8 mouse cellular contexts compared by ENCODE assay signal in the genomic region with DNA sequence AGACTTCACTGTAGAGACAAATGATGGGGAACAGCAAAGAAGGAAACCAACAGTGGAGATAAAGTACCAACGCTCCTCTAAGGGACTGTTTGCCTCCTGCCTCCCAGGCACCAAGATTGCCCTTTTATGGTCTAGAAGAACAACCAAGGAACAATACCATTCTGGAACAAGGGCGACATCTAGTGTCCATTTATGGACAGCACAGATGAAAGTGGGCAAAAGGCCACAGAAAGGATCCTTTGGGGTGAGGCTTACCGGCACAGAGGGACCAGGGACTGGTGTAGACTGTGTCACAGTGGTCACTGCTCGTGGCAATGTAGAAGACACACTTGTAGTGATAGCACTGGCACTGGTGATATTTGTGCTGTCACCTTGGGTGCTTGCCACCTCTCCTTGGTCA. TPM values are rescaled to one million over a fixed set of nuclear protein-coding genes. Genes with fewer than 3 reads are reported as not detected.
A peak's percentile ranks its signal among the peaks of the same experiment; 100 is the strongest.
DNase-seq lines count a peak whose midpoint lies in the region; ATAC-seq lines count a peak whose summit lies in the region.

No protein-coding gene starts in this region.

- 46% methylated on average over 4 of the region's 4 CpGs for WGBS in embryonic facial prominence, embryonic 11.5 days
- WGBS in hindbrain, embryonic 12.5 days: 36% methylated on average over 4 of the region's 4 CpGs

- H3K9me3 ChIP-seq in embryonic facial prominence, embryonic 11.5 days (replicated peaks; ENCODE audit: control insufficient read depth, low read length): no peaks in the 10 kb centered on the region
- H3K9me3 ChIP-seq in hindbrain, embryonic 12.5 days (replicated peaks): no peaks in the 10 kb centered on the region

- no peak overlapping the region for H3K4me3 ChIP-seq in embryonic facial prominence, embryonic 11.5 days (ENCODE audit: low read depth, low read length)
- no peak overlapping the region for H3K4me3 ChIP-seq in hindbrain, embryonic 12.5 days

- intact Hi-C loops in gastrocnemius, postnatal 36 days (cut with DNase I): no loop called here

- no peak overlapping the region for H3K9ac ChIP-seq in embryonic facial prominence, embryonic 11.5 days (replicated peaks; ENCODE audit: low read length)
- no peak overlapping the region for H3K9ac ChIP-seq in hindbrain, embryonic 12.5 days

- no peak overlapping the region for H3K4me2 ChIP-seq in embryonic facial prominence, embryonic 11.5 days (ENCODE audit: low read depth, low read length)
- no peak overlapping the region for H3K4me2 ChIP-seq in hindbrain, embryonic 12.5 days (replicated peaks)

- H3K27ac ChIP-seq in embryonic facial prominence, embryonic 11.5 days (replicated peaks; ENCODE audit: low read depth, low read length): no peak overlapping the region
- no peak overlapping the region for H3K27ac ChIP-seq in hindbrain, embryonic 12.5 days

- H3K36me3 ChIP-seq in embryonic facial prominence, embryonic 11.5 days (replicated peaks; ENCODE audit: control insufficient read depth, insufficient read depth, low read depth, low read length): peaks cover 2% of the 10 kb centered on the region
- H3K36me3 ChIP-seq in hindbrain, embryonic 12.5 days: peaks cover 94% of the 10 kb centered on the region

- H3K27me3 ChIP-seq in embryonic facial prominence, embryonic 11.5 days (ENCODE audit: control insufficient read depth, insufficient read depth, low read length): no peaks in the 10 kb centered on the region
- H3K27me3 ChIP-seq in hindbrain, embryonic 12.5 days: no peaks in the 10 kb centered on the region

- 0 out of 2 replicates have a peak, but pooled peaks have one; percentile 9 for ATAC-seq in embryonic facial prominence, embryonic 11.5 days (replicated peaks; ENCODE audit: insufficient number of reproducible peaks, low FRiP score, low TSS enrichment, low read depth)
- ATAC-seq in hindbrain, embryonic 12.5 days (ENCODE audit: low FRiP score): peak; percentile 62; the same call in 1 of the 2 replicates

- no peaks in the 10 kb centered on the region for H3K4me1 ChIP-seq in embryonic facial prominence, embryonic 11.5 days (ENCODE audit: control insufficient read depth, insufficient read depth, low read length)
- no peaks in the 10 kb centered on the region for H3K4me1 ChIP-seq in hindbrain, embryonic 12.5 days

- peak; percentile 28 to 36 for DNase-seq in gastrocnemius, adult 8-10 months (ENCODE audit: low spot score in 2 of 2)
- DNase-seq in gastrocnemius, postnatal 36 days: no peak
- DNase-seq in adrenal gland, postnatal 10 days: peak; percentile 60
- peak; percentile 71 for DNase-seq in embryonic facial prominence, embryonic 11.5 days (ENCODE audit: low spot score)
- peak; percentile 68 for DNase-seq in layer of hippocampus, adult 9-10 months (ENCODE audit: low spot score)
- peak; percentile 60 for DNase-seq in lung, postnatal 25 days (ENCODE audit: low spot score)
- DNase-seq in retina, postnatal 1 day: peak; percentile 82

RNA-seq across cellular contexts. Expression of gene Hcfc1, which starts 17.5 kb away (rescaled TPM):
- total RNA-seq in gastrocnemius, adult 8-10 months (2022): 10 to 100 TPM; 29.8 to 34.0 (median 32.0) TPM
- 10 to 100 TPM; 30.2 to 32.1 TPM for total RNA-seq in gastrocnemius, postnatal 36 days (2021)
- total RNA-seq in adrenal gland, postnatal 10 days (2021): 10 to 100 TPM; 51.0 to 74.9 TPM
- 71.4 and 77.2 TPM in 2 replicates for polyA plus RNA-seq in embryonic facial prominence, embryonic 11.5 days (2014; fragmentation: Nextera tagmentation; extraction: Ambion mirVana)
- polyA plus RNA-seq in hindbrain, embryonic 12.5 days (2016; fragmentation: Nextera tagmentation; extraction: Ambion mirVana): 77.4 and 78.6 TPM in 2 replicates

RNA-seq across cellular contexts. Expression of gene Renbp, which starts 18.0 kb away (rescaled TPM):
- total RNA-seq in gastrocnemius, adult 8-10 months (2022): 1 to 10 TPM in 3 of 4 experiments, under 1 TPM in 1; 0.87 to 2.3 (median 1.5) TPM
- total RNA-seq in gastrocnemius, postnatal 36 days (2021): 1 to 10 TPM; 1.8 to 2.5 TPM
- 10 to 100 TPM; 17.4 to 19.2 TPM for total RNA-seq in adrenal gland, postnatal 10 days (2021)
- polyA plus RNA-seq in embryonic facial prominence, embryonic 11.5 days (2014; fragmentation: Nextera tagmentation; extraction: Ambion mirVana): 20.3 and 24.3 TPM in 2 replicates
- polyA plus RNA-seq in hindbrain, embryonic 12.5 days (2016; fragmentation: Nextera tagmentation; extraction: Ambion mirVana): 19.7 and 20.3 TPM in 2 replicates

RNA-seq across cellular contexts. Expression of gene Naa10, which starts 26.9 kb away (rescaled TPM):
- 10 to 100 TPM; 46.6 to 61.8 (median 47.7) TPM for total RNA-seq in gastrocnemius, adult 8-10 months (2022)
- total RNA-seq in gastrocnemius, postnatal 36 days (2021): 10 to 100 TPM; 52.9 to 57.1 TPM
- total RNA-seq in adrenal gland, postnatal 10 days (2021): 10 to 100 TPM; 86.5 to 99.0 TPM
- 154 and 159 TPM in 2 replicates for polyA plus RNA-seq in embryonic facial prominence, embryonic 11.5 days (2014; fragmentation: Nextera tagmentation; extraction: Ambion mirVana)
- polyA plus RNA-seq in hindbrain, embryonic 12.5 days (2016; fragmentation: Nextera tagmentation; extraction: Ambion mirVana): 105 and 118 TPM in 2 replicates

RNA-seq across cellular contexts. Expression of gene Arhgap4, which starts 27.0 kb away (rescaled TPM):
- 1 to 10 TPM in 1 of 4 experiments, under 1 TPM in 3; 0.22 to 1.1 (median 0.57) TPM for total RNA-seq in gastrocnemius, adult 8-10 months (2022)
- 1 to 10 TPM in 1 of 2 experiments, under 1 TPM in 1; 0.67 to 1.0 TPM for total RNA-seq in gastrocnemius, postnatal 36 days (2021)
- 1 to 10 TPM; 7.9 to 9.2 TPM for total RNA-seq in adrenal gland, postnatal 10 days (2021)
- polyA plus RNA-seq in embryonic facial prominence, embryonic 11.5 days (2014; fragmentation: Nextera tagmentation; extraction: Ambion mirVana): 1.5 and 2.0 TPM in 2 replicates
- polyA plus RNA-seq in hindbrain, embryonic 12.5 days (2016; fragmentation: Nextera tagmentation; extraction: Ambion mirVana): 2.7 and 3.4 TPM in 2 replicates

RNA-seq across cellular contexts. Expression of gene L1cam, which starts 52.7 kb away (rescaled TPM):
- 1 to 10 TPM; 1.7 to 3.1 (median 2.6) TPM for total RNA-seq in gastrocnemius, adult 8-10 months (2022)
- 1 to 10 TPM; 1.8 to 2.3 TPM for total RNA-seq in gastrocnemius, postnatal 36 days (2021)
- 10 to 100 TPM in 1 of 2 experiments, 1 to 10 TPM in 1; 9.9 to 24.7 TPM for total RNA-seq in adrenal gland, postnatal 10 days (2021)
- 6.6 and 10.8 TPM in 2 replicates for polyA plus RNA-seq in embryonic facial prominence, embryonic 11.5 days (2014; fragmentation: Nextera tagmentation; extraction: Ambion mirVana)
- 45.6 and 58.4 TPM in 2 replicates for polyA plus RNA-seq in hindbrain, embryonic 12.5 days (2016; fragmentation: Nextera tagmentation; extraction: Ambion mirVana)

Comparison
In these comparisons a context has a peak if more than half of its experiments do, and no peak if none do; other contexts are left out.
1. DNase-seq: peak in gastrocnemius, adult 8-10 months (2 of 2), adrenal gland, postnatal 10 days (single experiment), embryonic facial prominence, embryonic 11.5 days (single experiment), layer of hippocampus, adult 9-10 months (single experiment), lung, postnatal 25 days (single experiment) and retina, postnatal 1 day (single experiment); none in gastrocnemius, postnatal 36 days (0 of 2).
2. RNA of gene Renbp, which starts 18.0 kb away (total RNA-seq): 17.4 to 19.2 TPM in adrenal gland, postnatal 10 days; 1.8 to 2.5 TPM in gastrocnemius, postnatal 36 days and 0.87 to 2.3 TPM in gastrocnemius, adult 8-10 months; every median in the first group is over 4 times any median in the second.